Mouse (Mus musculus): ENCODE results near the gene Bhmt.

- TF ChIP-seq CTCF (IDR thresholded peaks at IDR 0.05; ENCODE audit: low read depth): no peak
- TF ChIP-seq EP300 (IDR thresholded peaks at IDR 0.05; ENCODE audit: low read depth): no peak
Observed at GRCm38 (mm10) chr13:93630941-93631705, 6.6 kb downstream of the Bhmt start.
